Mouse (Mus musculus) common myeloid progenitor, adult 5-6 weeks (primary cell): ENCODE measurements around the gene Strbp. TPM values are rescaled to one million over a fixed set of nuclear protein-coding genes. Genes with fewer than 3 reads are reported as not detected.
"Not testable (repeated sequence)": the region's sequence is repeated elsewhere in the genome, so short reads cannot be mapped to it uniquely, and the experiment has no call there.

Experiments used
- ATAC-seq: replicated peaks from 2 replicates; pipeline ENCODE4 v1.8.0; 2016; ENCODE audit warnings: low read depth, mild to moderate bottlenecking, moderate TSS enrichment, inconsistent platforms; ENCODE audit not compliant: poor library complexity, severe bottlenecking
- total RNA-seq: library from RNA; stranded (forward); fragments of 200-1000, 187-1606 nt; gene quantifications from 2 replicates; pipeline ENCODE4 v1.2.3, GENCODE M21; 2017

Gene Strbp
- total RNA-seq, 1 experiment from 2014 or later: 78.9 TPM

GRCm38 (mm10) chr2:37531639-37532038 lies 172.0 kb downstream of the Strbp start:
- no peak for ATAC-seq

GRCm38 (mm10) chr2:37530766-37531165 lies 172.9 kb downstream of the Strbp start:
- no peak for ATAC-seq

GRCm38 (mm10) chr2:37529397-37529796 lies 174.3 kb downstream of the Strbp start:
- no peak for ATAC-seq

- no peak for ATAC-seq
Observed at GRCm38 (mm10) chr2:37527587-37527986, 176.1 kb downstream of the Strbp start.

GRCm38 (mm10) chr2:37519286-37519640 lies 184.4 kb downstream of the Strbp start:
- ATAC-seq: no peak

GRCm38 (mm10) chr2:37518561-37519285 lies 184.9 kb downstream of the Strbp start:
- no peak for ATAC-seq

GRCm38 (mm10) chr2:37516922-37517462 lies 186.7 kb downstream of the Strbp start:
- ATAC-seq: no peak

GRCm38 (mm10) chr2:37516030-37516710 lies 187.5 kb downstream of the Strbp start, which contains the start of gene Gpr21:
Gene Gpr21 (plus strand): TSS chr2:37516332.
- no peak for ATAC-seq

GRCm38 (mm10) chr2:37511134-37511901 lies 192.3 kb downstream of the Strbp start:
- no peak for ATAC-seq

GRCm38 (mm10) chr2:37505856-37506255 lies 197.8 kb downstream of the Strbp start:
- ATAC-seq: not testable (repeated sequence)

- no peak for ATAC-seq
Observed at GRCm38 (mm10) chr2:37497321-37497720, 206.3 kb downstream of the Strbp start.

- ATAC-seq: no peak
Observed at GRCm38 (mm10) chr2:37488956-37489355, 214.7 kb downstream of the Strbp start.

- ATAC-seq: no peak
Observed at GRCm38 (mm10) chr2:37486408-37486807, 217.3 kb downstream of the Strbp start.

- ATAC-seq: no peak
Observed at GRCm38 (mm10) chr2:37485370-37485769, 218.3 kb downstream of the Strbp start.

GRCm38 (mm10) chr2:37484165-37484564 lies 219.5 kb downstream of the Strbp start:
- ATAC-seq: no peak

- ATAC-seq: no peak
Observed at GRCm38 (mm10) chr2:37480039-37480438, 223.6 kb downstream of the Strbp start.

GRCm38 (mm10) chr2:37479559-37479958 lies 224.1 kb downstream of the Strbp start:
- ATAC-seq: no peak

GRCm38 (mm10) chr2:37466266-37466665 lies 237.4 kb downstream of the Strbp start:
- ATAC-seq: no peak

- ATAC-seq: no peak
Observed at GRCm38 (mm10) chr2:37460707-37461106, 243.0 kb downstream of the Strbp start.

- no peak for ATAC-seq
Observed at GRCm38 (mm10) chr2:37452376-37452760, 251.3 kb downstream of the Strbp start.
